Mouse (Mus musculus) heart, adult 2 months (tissue): ENCODE data around the gene Fars2.

Experiments
- CTCF ChIP-seq: fragments of 200-600 bp; IDR thresholded peaks from 2 replicates; pipeline ENCODE4 v1.8.1; 2022; ENCODE audit warnings: antibody characterized with exemption, mild to moderate bottlenecking, moderate library complexity
- EP300 ChIP-seq: fragments of 200-500 bp; IDR thresholded peaks from 2 replicates; pipeline ENCODE4 v1.6.1; 2011; ENCODE audit warnings: low read depth, low read length, control low read depth; ENCODE audit not compliant: insufficient read depth
- POLR2A ChIP-seq: fragments of 200-500 bp; IDR thresholded peaks from 2 replicates; pipeline ENCODE4 v1.6.1; 2011; ENCODE audit warnings: mild to moderate bottlenecking, low read depth, low read length, control low read depth; ENCODE audit not compliant: insufficient read depth

DNA sequence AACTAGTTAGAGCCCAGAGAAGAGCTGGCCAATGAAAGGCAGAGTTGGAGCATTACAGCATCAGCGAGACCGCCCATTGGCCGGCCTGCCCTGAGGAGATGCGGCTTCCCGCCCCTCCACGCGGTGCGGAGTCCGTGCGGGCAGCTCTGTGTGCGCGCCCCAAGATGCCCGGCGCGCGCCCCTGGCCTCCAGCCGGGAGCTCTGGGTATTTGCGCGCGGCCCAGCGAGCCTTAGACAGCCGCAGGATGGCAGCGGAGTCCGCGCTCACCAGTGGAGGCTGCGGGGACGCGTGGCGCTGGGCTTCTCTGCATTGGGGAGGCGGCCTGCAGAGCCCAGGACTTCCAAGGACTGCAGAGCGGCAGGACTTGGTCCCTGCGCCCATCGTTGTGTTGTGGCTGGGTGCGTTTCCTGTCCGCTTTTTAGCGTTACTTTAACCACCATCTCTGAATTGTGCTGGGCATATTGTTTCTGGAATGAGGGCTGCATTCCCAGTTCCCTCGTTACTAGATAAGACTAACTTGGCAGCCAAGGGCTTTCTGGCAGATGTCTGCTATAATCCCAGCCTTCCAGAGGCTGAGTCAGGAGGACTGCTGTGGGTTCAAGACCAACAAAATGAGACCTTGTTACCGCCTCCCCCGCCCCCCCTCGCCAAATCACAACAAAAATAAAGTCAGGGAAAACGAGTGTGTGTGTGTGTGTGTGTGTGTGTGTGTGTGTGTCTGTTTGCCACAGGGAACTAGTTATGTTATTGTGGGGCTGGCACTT is 461.5 kb downstream of the Fars2 start:
- peak; percentile 52 for TF ChIP-seq CTCF
- TF ChIP-seq POLR2A = no peak
- TF ChIP-seq EP300 = no peak
